Mouse (Mus musculus) G1E (cell line): ENCODE results near the gene Olfr73. TPM values are rescaled to one million over a fixed set of nuclear protein-coding genes. Genes with fewer than 3 reads are reported as not detected.
"Not testable (repeated sequence)": the region's sequence is repeated elsewhere in the genome, so short reads cannot be mapped to it uniquely, and the experiment has no call there.

ENCODE experiments used
- ATAC-seq: 2 replicates; pipeline ENCODE4 v1.8.0; 2016; ENCODE audit warnings: mild to moderate bottlenecking; ENCODE audit not compliant: insufficient number of reproducible peaks, poor library complexity, low FRiP score, severe bottlenecking; ENCODE audit errors: extremely low read depth
- DNase-seq: peaks from one replicate; pipeline ENCODE4 v3.0.0; 2012; ENCODE audit warnings: low spot score
- H3K27me3 ChIP-seq: 2 replicates; pipeline ENCODE4 v1.6.1; 2012; ENCODE audit warnings: mild to moderate bottlenecking, low read length, inconsistent platforms; ENCODE audit not compliant: insufficient read depth
- H3K36me3 ChIP-seq: replicated peaks from 2 replicates; pipeline ENCODE3; 2012; ENCODE audit warnings: mild to moderate bottlenecking, inconsistent platforms
- H3K4me1 ChIP-seq: 2 replicates; pipeline ENCODE4 v1.6.1; 2012; ENCODE audit warnings: low read depth, low read length, inconsistent platforms, mixed read lengths; ENCODE audit not compliant: insufficient read depth
- H3K4me3 ChIP-seq: 2 replicates; pipeline ENCODE4 v1.5.1; 2012; ENCODE audit warnings: low read depth, mild to moderate bottlenecking, inconsistent platforms, low read length, moderate library complexity, mixed read lengths
- H3K9me3 ChIP-seq: replicated peaks from 2 replicates; pipeline ENCODE4 v1.6.1; 2012; ENCODE audit warnings: inconsistent platforms
- CTCF ChIP-seq: IDR thresholded peaks from 2 replicates; pipeline ENCODE4 v1.5.1; 2012; ENCODE audit warnings: low read depth, low read length, inconsistent platforms, mixed read lengths
- GATA1 ChIP-seq: IDR thresholded peaks from 2 replicates; pipeline ENCODE4 v1.6.1; 2012; ENCODE audit warnings: borderline replicate concordance, low read length, inconsistent platforms, mixed read lengths
- GATA2 ChIP-seq: IDR thresholded peaks from 2 replicates; pipeline ENCODE4 v1.6.1; 2012; ENCODE audit warnings: low read depth, low read length, inconsistent platforms, borderline replicate concordance
- POLR2AphosphoS5 ChIP-seq: IDR thresholded peaks from 2 replicates; pipeline ENCODE4 v1.6.1; 2012; ENCODE audit warnings: low read depth, low read length, inconsistent platforms; ENCODE audit not compliant: insufficient replicate concordance
- TAL1 ChIP-seq: conservative IDR thresholded peaks from 2 replicates; pipeline ENCODE4 v1.6.1; 2012; ENCODE audit warnings: low read depth, low read length, inconsistent platforms, mixed read lengths
- polyA plus RNA-seq: library from polyadenylated mRNA; stranded (reverse); fragments of >175 nt; gene quantifications from 2 replicates; pipeline ENCODE4 v1.2.3, GENCODE M21; 2012
- total RNA-seq, 2 experiments: library from RNA; stranded (forward) in 1 of 2; stranded (reverse) in 1 of 2; fragments of 200-1000 nt in 1 of 2; fragments of >200 nt in 1 of 2; fragmentation: Nextera tagmentation in 1 of 2; gene quantifications; 2 replicates each; pipeline ENCODE4 v1.2.3; 2014 to 2017

Olfr73 gene
- total RNA-seq (2014; fragmentation: Nextera tagmentation) (not detected in 2 replicates), total RNA-seq (2017) (0.38 TPM in 1 of 2 replicates, not detected in the other), polyA plus RNA-seq (not detected in 2 replicates)

GRCm38 (mm10) chr2:88037599-88037998 lies at the start of gene Olfr73:
Gene Olfr73, minus strand, starts transcription at chr2:88037699.
- H3K4me1 ChIP-seq: no peaks in the 10 kb centered on the region
- TF ChIP-seq POLR2AphosphoS5 (no peak), CTCF (no peak), GATA1 (no peak), GATA2 (no peak), TAL1 (no peak)
- no peaks in the 10 kb centered on the region for H3K27me3 ChIP-seq
- no peak for DNase-seq
- no peak for ATAC-seq
- H3K36me3 ChIP-seq: no peaks in the 10 kb centered on the region
- no peak within 1 kb of the TSS for H3K4me3 ChIP-seq
- no peaks in the 10 kb centered on the region for H3K9me3 ChIP-seq

- Histone ChIP-seq H3K4me1 (no peaks in the 10 kb centered on the region), H3K4me3 (no peak within 1 kb of the TSS), H3K9me3 (no peaks in the 10 kb centered on the region), H3K36me3 (no peaks in the 10 kb centered on the region), H3K27me3 (no peaks in the 10 kb centered on the region)
- DNase-seq: no peak
- TF ChIP-seq POLR2AphosphoS5 (no peak), TAL1 (no peak), GATA1 (no peak), GATA2 (no peak), CTCF (no peak)
- ATAC-seq: no peak
These were observed 34.2 kb upstream of the Olfr73 start, which contains the start of gene Olfr1163 for GRCm38 (mm10) chr2:88071730-88072129. Gene Olfr1163, minus strand, starts transcription at chr2:88071830.

DNA sequence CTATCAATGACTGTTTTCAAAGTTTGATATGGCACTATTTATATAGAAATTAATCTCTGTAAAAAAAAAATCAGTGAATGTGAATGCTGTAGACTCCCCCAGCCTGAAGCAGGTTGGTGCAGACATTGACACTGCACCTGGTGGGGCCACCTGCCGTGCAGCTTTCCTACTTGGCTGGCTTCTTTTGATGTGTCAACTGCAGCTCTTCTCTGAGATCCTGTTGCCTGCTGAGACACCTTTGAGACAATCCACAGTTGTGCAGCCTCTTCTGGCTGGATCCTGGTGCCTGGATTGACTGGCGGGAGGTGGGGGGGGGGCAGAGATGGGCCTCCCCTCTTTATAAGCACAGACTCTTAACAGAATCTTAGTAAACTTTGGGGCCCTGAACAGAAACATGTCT lies 26.1 kb upstream of the Olfr73 start:
- no peaks in the 10 kb centered on the region for H3K4me1 ChIP-seq
- ATAC-seq (no peak), DNase-seq (no peak)
- no peak overlapping the region for H3K4me3 ChIP-seq
- TF ChIP-seq POLR2AphosphoS5: no peak
- TF ChIP-seq TAL1: no peak
- no peak for TF ChIP-seq GATA1
- TF ChIP-seq CTCF: no peak
- TF ChIP-seq GATA2: no peak
- peaks cover 6% of the 10 kb centered on the region; the same call in 1 of the 2 replicates for H3K9me3 ChIP-seq
- H3K27me3 ChIP-seq: no peaks in the 10 kb centered on the region
- H3K36me3 ChIP-seq: no peaks in the 10 kb centered on the region

- TF ChIP-seq GATA2: no peak
- TF ChIP-seq CTCF: no peak
- TF ChIP-seq GATA1: no peak
- TF ChIP-seq TAL1: no peak
- TF ChIP-seq POLR2AphosphoS5: no peak
- ATAC-seq: no peak
- no peaks in the 10 kb centered on the region for H3K27me3 ChIP-seq
- no peaks in the 10 kb centered on the region for H3K36me3 ChIP-seq
- H3K9me3 ChIP-seq: no peaks in the 10 kb centered on the region
- no peaks in the 10 kb centered on the region for H3K4me1 ChIP-seq
- no peak for DNase-seq
- H3K4me3 ChIP-seq: no peak within 1 kb of the TSS
These were observed 13.5 kb upstream of the Olfr73 start, which contains the start of gene Olfr1162 for GRCm38 (mm10) chr2:88051029-88051428. Gene Olfr1162, minus strand, starts transcription at chr2:88051129.

GRCm38 (mm10) chr2:88022474-88022873 lies 15.0 kb downstream of the Olfr73 start, which contains the start of gene Olfr1161:
Gene Olfr1161, plus strand, starts transcription at chr2:88022774.
- not testable (repeated sequence) for DNase-seq, H3K4me3 ChIP-seq, ATAC-seq, H3K36me3 ChIP-seq, H3K4me1 ChIP-seq, H3K27me3 ChIP-seq, H3K9me3 ChIP-seq

DNA sequence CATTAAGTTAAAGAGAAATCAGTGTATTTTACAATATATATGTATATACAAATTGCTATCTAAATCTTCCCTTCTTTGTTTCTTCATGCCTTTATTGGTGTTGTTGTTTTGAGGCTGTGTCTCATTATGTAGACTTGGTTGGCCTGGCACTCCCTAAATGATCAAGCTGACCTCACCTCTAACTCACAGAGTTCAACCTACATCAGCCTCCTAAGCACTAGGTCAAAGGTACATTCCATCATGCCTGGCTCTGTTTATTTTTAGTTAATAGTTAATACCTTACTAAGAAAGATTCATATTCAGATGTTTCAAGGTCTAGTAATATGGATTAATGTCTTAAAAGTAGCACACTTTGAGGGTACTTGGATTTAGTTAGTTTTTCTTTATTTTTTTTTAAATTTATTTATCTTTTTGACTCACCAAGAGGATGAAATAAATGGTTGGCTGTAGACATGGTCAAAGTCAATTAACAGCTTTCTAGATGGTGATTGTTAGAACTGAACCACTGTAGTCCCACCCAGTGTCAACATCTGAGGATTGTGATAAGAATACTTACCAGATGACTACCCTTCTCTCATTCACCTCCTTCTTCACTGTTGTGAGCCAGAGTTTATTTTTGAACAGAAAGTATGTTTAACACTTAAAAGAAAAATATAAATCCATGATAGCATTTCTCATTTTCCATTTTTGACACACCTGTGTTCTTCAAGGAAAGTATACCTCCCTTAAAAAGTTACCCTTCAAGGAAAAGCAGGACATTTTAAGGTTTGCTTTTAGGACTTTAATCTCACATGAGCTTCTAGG lies 29.8 kb downstream of the Olfr73 start, which contains the start of gene Olfr1160:
Gene Olfr1160, minus strand, starts transcription at position 754 of the 804 bp plus-strand sequence.
- no peak for ATAC-seq

More for the DNA sequence above, 29.8 kb downstream of the Olfr73 start, which contains the start of gene Olfr1160:
- H3K9me3 ChIP-seq: no peaks in the 10 kb centered on the region
- no peak within 1 kb of the TSS for H3K4me3 ChIP-seq
- H3K4me1 ChIP-seq: no peaks in the 10 kb centered on the region
- H3K36me3 ChIP-seq: no peaks in the 10 kb centered on the region
- no peaks in the 10 kb centered on the region for H3K27me3 ChIP-seq
- no peak for DNase-seq
- TF ChIP-seq GATA2 (no peak), TAL1 (no peak), CTCF (no peak)
